Mouse (Mus musculus) layer of hippocampus, postnatal 36 days (tissue): ENCODE data around the gene Akt1. TPM values are rescaled to one million over a fixed set of nuclear protein-coding genes. Genes with fewer than 3 reads are reported as not detected.
A peak's percentile ranks its signal among the peaks of the same experiment; 100 is the strongest.

Experiments used
- DNase-seq, 2 experiments: peaks; one replicate each; pipeline ENCODE4 v3.0.0; 2022
- microRNA-seq, 2 experiments: library from miRNA; unstranded; fragments of <30 nt; microRNA quantifications; one replicate each; pipeline ENCODE4 v1.2.0; 2021
- total RNA-seq, 2 experiments: library from RNA; stranded (reverse); gene quantifications; 2 replicates each; pipeline ENCODE4 v1.2.3; 2021

Gene Akt1
- total RNA-seq, 2 experiments from 2014 or later, result 145 to 156 TPM

DNA sequence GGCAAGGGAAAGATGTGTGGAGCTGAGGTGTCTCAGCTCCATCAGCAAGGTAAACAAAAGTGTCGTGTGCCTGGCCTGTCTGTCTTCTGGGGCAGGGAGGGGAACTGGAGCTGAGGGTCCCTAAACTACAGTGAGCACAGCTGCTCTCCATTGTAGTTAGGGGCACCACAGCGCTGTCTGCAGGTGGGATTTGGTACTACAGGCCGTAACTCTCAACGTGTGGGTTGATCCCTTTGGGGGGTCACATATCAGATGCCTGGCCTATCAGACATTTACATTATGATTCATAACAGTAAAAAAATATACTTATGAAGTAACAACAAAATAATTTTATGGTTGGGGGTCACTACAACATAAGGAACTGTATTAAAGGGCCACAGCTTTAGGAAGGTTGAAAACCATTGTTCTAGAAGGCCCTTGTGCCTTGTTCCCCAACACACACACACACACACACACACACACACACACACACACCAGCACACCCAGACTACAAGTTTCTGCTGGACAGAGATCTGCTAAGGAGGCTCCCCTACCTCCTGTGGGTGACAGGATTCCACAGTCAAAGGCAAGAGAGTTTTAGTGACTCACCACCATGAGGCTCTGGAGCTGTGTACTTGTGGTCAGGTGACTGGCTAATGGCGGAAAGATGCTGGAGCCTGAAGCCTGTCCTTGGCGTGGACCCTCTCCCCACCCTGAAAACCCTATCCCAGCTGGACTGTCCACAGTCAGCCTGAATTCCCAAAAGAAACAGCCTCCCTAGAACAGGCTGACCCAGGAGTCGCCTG lies 47.4 kb downstream of the Akt1 start:
- DNase-seq, result no peak

DNA sequence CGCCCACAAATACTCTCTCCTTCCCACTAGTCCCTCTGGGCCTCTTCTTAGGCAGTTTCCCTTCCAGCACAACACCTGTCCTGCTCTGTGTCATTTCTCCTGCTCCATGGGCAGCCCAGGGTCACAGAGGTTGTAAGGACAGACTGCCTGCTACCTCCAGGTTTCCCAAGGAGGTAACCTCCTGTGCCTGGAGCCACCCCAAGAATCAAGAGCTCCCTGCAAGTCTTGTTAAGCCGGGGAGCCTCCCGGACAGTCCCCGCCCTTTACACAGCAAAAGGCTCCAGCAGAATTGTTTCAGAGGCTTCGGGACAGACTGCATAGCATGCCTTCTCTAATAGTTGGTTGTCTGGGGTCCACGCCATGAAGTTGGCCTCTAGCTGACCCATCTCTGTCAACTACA lies 48.2 kb downstream of the Akt1 start:
- no peak for DNase-seq

- DNase-seq, result no peak
Observed at GRCm38 (mm10) chr12:112625700-112626099, 49.0 kb downstream of the Akt1 start.

DNA sequence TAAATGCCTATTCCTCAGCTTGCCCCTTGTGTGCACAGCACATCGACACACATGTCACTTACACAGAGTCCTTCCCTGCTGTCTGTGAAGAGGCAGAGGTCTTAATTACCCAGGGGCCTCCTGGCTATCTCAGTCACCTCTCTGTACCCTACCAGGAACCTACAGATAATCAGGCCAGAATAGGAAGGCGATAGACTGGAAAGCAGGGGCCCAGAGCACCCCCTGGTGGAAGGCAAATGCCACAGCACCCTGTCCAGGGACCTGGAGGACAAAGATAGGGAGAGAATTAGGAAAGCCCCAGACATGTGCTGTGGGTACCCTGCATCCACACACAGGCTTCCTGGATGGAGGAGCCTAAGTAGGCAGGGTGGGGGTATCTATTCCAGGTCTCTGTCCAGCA lies 50.9 kb downstream of the Akt1 start:
- DNase-seq, result peak in 1 of 2 experiments; percentile 52

- DNase-seq, result no peak
Observed at GRCm38 (mm10) chr12:112621900-112622299, 52.8 kb downstream of the Akt1 start.

DNA sequence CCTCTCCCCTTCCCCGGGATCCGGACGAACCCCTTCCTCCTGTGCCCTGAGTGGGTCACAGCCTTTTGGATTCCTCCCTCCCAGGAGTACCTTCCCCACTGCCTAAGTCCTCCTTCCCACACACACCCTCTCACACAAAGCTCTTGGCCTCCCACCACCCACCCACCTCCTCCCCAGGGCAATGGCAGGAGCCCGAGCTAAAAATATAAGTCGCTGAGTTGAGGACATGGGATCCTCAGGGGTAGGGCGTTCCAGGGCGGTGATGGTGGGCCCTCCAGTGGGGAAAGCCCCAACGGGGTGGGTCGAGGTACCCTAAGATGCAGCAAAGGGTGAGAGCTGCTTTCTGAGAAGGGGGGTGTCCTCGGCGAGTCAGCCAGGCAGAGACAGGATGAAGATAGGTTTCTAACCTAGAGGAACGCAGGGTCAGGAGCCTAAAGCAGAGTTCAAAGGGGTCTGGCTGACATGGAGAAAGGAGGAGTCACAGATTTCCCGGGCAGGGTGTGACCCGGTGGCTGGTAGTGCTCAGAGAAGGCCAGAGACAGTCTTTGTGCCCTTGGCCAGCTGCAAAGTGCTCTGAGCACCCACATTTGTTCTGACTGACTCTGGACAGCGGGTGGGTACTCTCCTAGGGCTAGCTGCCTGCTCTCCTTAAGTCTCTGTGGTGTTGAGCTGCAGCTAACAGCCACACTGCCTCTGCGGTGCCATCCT lies 54.2 kb downstream of the Akt1 start:
- no peak for DNase-seq

- DNase-seq, result peak; percentile 37 to 43
Observed at GRCm38 (mm10) chr12:112619686-112620353, 54.9 kb downstream of the Akt1 start, which contains the start of gene Adssl1. TSS of gene Adssl1 (plus strand) at chr12:112620045.

DNA sequence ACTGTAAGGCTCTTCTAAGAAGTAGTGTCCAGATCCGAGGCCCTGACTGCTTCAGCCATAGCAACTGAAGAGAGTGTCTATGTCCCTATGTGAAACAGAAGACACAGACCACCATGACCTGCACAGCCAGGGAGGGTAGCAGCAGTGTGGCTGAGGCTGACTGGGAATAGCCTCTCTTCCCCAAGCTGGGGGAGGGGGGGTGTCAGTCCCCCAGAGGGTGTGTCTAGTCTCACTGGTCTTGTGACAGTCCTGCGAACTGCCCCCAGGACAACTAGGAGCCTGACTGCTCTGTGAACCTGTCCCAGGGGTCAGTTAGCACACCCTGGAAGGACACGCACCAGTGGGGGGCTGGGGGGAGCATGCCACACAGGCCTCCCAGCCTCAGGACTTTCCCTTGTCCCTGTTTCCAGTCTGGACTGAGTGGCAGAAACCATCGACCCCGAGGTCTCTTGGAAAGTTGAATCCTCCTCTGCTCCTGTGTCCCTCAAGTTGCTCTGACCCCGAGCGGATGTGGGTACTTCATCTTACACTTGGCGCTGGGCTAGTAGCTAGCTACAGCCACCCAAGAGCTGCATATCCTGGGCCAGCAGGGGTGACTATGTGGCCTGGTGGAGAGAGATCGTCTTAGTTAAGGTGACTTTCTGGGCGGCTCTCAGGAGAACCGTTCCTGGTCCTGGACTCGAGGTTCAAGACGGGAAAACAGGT lies 55.6 kb downstream of the Akt1 start:
- DNase-seq, result no peak

GRCm38 (mm10) chr12:112617898-112618380 lies 56.7 kb downstream of the Akt1 start:
- DNase-seq, result peak; percentile 48 to 52

- peak; percentile 61 to 63 for DNase-seq
Observed at GRCm38 (mm10) chr12:112617184-112617583, 57.5 kb downstream of the Akt1 start.

DNA sequence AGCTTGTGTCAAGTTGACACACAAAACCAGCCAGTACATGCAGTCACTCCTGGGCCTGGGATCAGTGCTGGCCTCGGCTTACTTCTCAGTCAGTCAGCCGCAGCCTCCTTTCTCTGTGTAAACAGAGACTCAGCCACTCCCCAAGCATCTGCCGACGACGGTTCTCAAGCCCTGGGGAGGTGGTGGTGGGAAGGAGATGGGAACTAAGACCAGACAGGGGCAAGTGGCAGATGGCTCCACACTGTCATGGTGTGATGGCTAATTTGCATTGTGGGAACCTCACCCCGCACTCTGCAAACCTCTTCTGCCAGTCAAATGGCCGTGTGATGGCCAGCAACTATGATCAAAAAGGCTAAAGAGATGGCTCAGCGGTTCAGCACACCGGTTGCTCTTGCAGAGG lies 58.0 kb downstream of the Akt1 start:
- DNase-seq, result no peak

- no peak for DNase-seq
Observed at GRCm38 (mm10) chr12:112609031-112609430, 65.7 kb downstream of the Akt1 start.

DNA sequence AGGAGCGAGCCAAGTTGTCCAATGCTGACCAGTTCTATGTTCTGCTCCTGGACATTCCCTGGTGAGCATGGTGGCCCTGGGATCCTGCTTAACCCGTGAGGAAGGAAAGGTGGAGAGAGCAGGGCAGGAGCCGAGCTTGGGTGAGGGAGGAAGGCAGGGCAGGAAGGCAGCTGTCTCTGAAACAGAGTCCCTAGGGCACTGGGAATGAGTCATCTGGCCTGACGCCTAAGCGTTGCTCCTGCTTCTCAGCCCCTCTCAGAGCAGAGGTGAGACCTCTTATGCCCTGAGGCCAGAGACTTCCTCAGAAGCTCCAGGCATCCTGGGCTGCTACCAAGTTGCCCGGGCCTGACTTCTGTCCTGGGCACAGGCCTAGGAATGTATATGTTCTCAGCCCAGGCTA lies 67.7 kb downstream of the Akt1 start:
- no peak for DNase-seq

DNA sequence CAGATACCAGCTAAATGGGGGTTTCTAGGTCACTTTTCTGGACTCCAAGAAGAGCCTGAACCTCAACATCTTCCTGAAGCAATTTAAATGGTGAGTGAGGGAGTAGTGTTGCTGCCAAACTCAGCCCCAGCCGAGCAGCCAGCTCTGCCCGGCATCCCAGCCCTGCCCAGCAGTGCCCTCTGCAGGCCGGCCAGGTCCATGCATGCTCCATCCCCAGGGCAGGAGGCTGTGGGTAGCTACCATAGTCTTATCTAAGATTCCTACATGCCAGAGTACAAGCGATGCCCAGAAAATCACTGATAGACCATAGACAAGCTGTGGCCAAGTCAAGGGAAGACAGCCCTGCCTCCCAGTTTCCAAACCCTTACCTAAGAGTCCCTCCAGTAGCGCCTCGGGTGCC lies 68.9 kb downstream of the Akt1 start:
- DNase-seq, result peak; percentile 79 to 81

DNA sequence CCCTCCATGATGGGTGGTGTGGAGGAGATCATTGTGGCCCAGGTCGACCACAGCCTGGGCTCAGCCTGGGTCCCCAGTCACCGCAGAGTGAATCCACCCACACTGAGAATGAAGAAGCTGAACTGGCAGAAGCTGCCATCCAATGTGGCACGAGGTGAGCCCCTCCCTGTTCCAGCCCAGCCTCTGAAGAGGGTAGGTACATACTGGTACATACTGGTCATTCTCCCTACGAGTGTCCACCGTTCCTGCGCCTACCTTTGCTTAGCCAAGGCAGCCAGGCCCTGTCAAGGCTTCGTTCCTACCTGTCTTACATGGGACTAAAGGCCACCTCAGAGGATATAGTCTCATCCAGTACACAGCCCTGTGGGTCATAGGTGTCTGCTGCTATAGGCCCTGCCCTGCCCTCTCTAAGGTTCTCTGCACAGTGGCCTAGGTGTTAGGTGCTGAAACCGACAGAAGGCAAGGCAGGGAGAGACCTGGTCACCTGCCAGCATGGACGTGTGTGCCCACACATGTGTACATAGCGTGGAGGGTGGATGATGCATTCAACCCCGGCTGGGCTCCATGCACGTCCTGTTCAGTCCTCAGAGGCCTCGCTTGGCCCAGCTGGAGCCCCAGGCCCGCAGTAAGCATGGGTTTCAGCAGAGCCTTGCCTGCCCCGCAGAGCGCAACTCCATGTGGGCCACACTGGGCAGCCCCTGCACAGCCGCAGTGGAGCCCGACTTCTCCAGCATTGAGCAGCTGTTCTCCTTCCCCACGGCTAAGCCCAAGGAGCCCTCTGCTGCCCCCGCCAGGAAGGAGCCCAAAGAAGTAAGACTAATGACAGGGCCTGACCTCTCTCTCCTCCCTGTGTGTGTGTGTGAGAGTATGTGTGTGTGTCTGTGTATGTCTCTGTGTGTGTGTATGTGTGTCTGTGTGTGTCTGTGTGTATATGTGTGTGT lies 69.7 kb downstream of the Akt1 start:
- DNase-seq, result no peak

GRCm38 (mm10) chr12:112604022-112604421 lies 70.7 kb downstream of the Akt1 start:
- DNase-seq, result no peak

Small RNA genes within 50 kb of the gene (microRNA-seq; reads per million reads assigned to microRNA genes)
- gene Mir6939, result 0.63 to 4.2 reads per million in 2 experiments

Other genes starting within 250 kb of the Akt1 start
- gene A530016L24Rik, start 185.4 kb downstream of the Akt1 start, total RNA-seq, result under 1 TPM in 1 of 2 experiments, not detected in 1; 0.20 TPM
- gene Tmem179, start 158.1 kb downstream of the Akt1 start, total RNA-seq, result 100 to 1,000 TPM; 112 to 121 TPM
- 100 to 1,000 TPM; 127 to 142 TPM for gene Inf2, start 86.1 kb downstream of the Akt1 start, total RNA-seq
- gene Adssl1, start 54.8 kb downstream of the Akt1 start, total RNA-seq, result 10 to 100 TPM; 11.9 to 12.6 TPM
- gene Siva1, start 30.2 kb downstream of the Akt1 start, total RNA-seq, result 10 to 100 TPM; 20.2 to 24.0 TPM
- under 1 TPM; 0.37 to 0.38 TPM for gene Zbtb42, start 3.9 kb upstream of the Akt1 start, total RNA-seq
- gene Cep170b, start 45.6 kb upstream of the Akt1 start, total RNA-seq, result 100 to 1,000 TPM; 171 to 189 TPM
- gene Pld4, start 85.8 kb upstream of the Akt1 start, total RNA-seq, result 1 to 10 TPM; 8.7 to 9.4 TPM
- gene Ahnak2, start 127.8 kb upstream of the Akt1 start, total RNA-seq, result 1 to 10 TPM; 2.8 to 2.9 TPM
- gene Clba1, start 134.1 kb upstream of the Akt1 start, total RNA-seq, result 10 to 100 TPM; 12.3 to 12.4 TPM
- gene Cdca4, start 154.5 kb upstream of the Akt1 start, total RNA-seq, result 1 to 10 TPM; 7.8 to 8.1 TPM
- not detected for gene Gpr132, start 193.3 kb upstream of the Akt1 start, total RNA-seq